Mouse (Mus musculus): ENCODE measurements around the gene Gm3417.
A peak's percentile ranks its signal among the peaks of the same experiment; 100 is the strongest.
"Not testable (repeated sequence)": the region's sequence is repeated elsewhere in the genome, so short reads cannot be mapped to it uniquely, and the experiment has no call there.

Gm3417 gene

DNA sequence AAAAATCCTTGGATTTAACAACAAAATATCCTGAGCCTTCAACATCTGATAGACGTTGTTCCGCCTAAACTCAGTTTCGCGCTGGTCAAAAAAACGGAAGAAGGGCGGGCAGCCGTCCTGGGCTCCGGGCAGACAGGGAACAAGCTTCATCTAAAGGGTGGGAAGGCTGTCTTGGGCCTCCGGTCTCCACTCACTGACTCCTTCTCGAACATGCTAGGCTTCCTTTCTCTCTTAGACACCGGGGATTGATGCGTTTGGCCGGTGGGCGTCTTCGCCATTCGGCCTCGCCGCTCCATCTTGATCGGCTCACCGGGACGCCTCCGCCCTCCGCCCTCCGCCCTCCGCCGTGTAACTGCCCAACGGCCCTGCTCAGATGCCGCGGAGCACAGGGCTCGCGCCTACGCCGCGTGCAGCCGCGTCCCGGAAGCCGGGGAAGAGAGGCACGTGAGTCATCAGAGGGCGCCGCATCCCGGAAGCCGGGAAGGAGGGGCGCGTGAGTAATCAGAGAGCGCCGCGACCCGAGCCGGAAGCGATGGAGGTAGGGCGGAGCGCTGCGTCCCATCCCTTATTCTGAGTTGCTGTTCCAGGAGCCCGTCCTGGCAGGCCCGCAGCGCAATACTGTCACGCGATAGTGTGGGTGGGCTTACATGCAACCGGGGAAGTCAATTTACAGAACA lies at the start of gene Gm3417, which contains the start of gene 9030025P20Rik:
Gene Gm3417 (minus strand): TSS at position 429 of the 677 bp plus-strand sequence.
Gene 9030025P20Rik (plus strand): TSS at position 107 of the 677 bp plus-strand sequence.
- DNase-seq (ENCODE audit: low spot score in 2 of 2): not testable (repeated sequence)

DNA sequence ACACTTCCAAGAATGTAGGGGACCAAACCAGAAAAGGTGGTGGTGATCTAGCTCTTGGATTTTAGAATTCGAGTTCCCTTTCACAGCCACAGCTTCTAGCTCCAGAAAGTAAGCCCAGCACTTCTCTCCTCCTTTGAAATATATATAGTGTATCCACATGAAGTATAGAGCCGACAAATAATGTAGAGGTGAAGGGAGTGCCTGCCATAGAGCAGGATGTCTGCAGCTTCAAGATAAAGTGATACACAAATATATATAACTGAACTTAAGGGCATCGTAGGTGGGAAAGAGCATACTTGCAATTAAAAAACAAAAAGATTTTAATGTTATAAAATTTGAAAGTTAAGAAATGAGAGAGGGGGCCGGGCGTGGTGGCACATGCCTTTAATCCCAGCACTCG lies 46.9 kb upstream of the Gm3417 start:
- not testable (repeated sequence) for DNase-seq (ENCODE audit: low spot score in 2 of 2)

DNA sequence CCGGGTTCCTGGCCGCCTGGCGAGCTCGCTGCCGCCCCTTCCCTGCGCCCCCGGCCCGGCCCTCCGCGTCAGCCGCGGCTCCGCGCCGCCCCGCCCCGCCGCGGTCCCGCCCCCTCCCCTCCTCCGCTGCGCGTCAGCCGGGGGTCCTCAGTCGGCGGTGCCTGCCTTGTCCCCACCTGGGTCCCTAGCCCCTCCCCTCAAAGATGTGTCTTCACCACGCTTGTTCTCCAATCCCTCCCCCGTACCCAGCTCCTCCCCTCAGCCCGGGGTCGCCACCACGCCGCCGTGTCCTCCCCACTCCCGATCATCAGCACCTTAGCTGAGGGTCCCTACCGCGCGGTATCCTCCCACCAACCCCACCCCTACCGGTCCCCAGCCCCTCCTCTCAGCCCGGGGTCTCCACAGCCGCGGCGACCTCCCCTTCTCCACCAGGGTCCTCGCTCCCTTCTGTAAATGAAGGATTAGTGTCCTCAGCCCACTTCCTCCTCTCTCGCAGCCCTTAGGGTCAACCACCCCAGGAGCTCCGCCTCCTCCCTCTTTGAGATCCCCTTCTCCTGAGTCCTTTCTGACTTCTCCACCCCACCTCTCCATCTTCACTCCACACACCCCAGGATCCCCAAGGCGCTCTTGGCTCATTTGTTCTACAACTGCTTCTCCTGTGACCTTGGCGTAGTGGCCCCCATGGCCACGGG lies 46.1 kb upstream of the Gm3417 start:
- DNase-seq (ENCODE audit: low spot score in 2 of 2): not testable (repeated sequence)

DNA sequence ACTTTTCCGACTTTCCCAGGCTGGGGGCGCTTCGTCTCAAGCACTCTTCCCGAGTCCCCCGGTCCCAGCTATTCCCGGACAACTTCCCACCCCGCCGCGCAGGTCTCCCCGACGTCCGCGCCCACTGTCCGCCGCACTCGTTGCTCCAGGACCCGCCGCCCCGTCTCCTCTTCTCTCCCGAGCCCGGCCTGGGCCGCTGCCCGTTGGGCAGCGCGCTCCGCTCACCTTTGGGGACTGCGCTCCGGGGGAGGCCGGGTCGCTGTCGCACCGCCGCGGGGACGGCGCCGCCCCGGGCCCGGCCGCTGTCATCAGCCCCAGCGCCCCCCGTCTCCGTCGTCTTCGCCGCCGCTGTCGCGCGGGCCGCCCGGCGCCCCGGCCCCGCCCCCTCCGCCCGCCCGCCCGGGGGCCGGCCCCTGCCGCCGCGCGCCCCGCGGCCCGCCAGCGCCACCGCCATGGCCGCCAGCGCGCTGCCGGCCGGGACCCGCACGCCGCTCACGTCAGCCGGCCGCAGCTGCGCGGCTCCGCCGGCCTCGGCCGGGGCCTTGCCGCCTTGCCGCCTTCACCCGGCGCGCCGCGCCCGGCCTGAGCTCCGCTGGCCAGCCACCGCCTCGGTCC lies 45.4 kb upstream of the Gm3417 start:
- not testable (repeated sequence) for DNase-seq (ENCODE audit: low spot score in 2 of 2)

DNA sequence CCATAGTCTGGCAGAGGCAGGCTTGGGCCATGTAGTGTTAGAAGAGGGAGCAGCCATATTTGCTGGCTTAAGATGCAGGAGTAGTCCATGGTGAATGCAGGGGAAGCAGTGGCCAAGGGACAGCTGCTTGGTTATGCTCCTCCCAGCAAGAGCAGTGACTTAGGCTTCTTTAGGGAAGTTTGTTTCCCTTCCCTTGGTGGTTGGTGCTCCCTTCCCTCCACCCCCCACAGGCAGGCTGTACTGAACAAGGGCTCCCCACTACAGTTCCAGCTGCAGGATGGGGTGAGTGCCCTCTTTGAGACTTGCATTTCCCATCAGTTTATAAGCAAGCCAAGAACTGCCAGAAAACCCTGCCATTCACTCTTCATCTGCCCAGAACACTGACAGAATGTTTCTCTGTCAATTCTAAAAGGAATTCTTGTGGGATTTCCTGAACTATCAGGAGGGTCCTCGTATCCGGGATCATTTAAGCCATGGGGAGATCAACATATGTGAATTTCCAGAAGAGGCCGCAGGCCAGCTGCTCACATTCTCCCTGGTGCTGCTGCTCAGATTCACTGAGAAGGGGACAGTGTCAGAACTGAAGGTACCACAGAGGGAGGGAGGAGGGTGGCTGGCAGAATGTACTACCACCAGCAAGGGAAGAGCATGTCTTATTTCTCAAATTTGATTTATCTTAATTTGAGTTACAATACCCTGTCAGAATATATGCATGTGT lies 43.1 kb upstream of the Gm3417 start:
- peak in 1 of 2 experiments; percentile 33 for DNase-seq (ENCODE audit: low spot score in 2 of 2)

DNA sequence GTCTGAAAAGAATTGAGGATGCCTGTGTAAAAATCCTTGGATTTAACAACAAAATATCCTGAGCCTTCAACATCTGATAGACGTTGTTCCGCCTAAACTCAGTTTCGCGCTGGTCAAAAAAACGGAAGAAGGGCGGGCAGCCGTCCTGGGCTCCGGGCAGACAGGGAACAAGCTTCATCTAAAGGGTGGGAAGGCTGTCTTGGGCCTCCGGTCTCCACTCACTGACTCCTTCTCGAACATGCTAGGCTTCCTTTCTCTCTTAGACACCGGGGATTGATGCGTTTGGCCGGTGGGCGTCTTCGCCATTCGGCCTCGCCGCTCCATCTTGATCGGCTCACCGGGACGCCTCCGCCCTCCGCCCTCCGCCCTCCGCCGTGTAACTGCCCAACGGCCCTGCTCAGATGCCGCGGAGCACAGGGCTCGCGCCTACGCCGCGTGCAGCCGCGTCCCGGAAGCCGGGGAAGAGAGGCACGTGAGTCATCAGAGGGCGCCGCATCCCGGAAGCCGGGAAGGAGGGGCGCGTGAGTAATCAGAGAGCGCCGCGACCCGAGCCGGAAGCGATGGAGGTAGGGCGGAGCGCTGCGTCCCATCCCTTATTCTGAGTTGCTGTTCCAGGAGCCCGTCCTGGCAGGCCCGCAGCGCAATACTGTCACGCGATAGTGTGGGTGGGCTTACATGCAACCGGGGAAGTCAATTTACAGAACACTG lies 31.3 kb upstream of the Gm3417 start, which contains the start of gene Gm3435:
Gene Gm3435 (plus strand): TSS at position 471 of the 708 bp plus-strand sequence.
- not testable (repeated sequence) for DNase-seq (ENCODE audit: low spot score in 2 of 2)

DNA sequence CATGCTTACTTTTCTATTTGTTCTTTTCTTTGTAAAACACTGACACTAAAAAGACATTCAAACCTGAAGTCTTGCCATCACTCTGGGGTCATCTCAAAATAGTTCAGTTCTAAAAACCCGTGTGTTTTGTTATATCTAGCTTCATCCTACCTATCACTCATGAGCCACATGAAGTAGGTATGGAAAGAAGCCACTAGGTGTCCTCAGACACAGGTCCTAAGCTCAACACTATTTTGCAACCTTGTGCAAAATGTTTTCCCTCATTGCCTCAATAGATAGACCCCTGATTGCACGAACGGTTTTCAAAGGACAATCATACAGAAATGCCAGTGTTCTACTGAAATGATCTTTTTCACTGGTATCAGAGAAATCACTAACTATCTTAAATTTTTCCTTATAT lies 30.5 kb upstream of the Gm3417 start:
- not testable (repeated sequence) for DNase-seq (ENCODE audit: low spot score in 2 of 2)

DNA sequence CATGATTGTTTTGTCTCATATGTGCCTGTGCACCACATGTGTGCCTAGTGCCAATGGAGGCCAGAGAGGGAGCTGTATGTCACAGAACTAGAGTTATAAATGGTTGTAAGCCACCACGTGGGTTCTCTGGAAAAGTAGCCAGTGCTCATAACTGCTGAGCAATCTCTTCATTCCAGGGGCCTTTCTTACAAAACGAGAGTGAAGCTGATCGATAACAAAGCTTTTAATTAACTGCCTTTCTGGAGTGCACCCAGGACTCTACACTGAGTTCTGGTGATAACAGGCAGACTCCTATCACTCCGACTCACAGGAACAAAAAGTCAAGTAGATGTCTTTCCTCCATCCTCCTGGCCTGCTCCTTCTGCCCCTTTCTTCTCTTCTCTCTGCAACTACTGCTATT lies 21.5 kb upstream of the Gm3417 start:
- DNase-seq (ENCODE audit: low spot score in 2 of 2): not testable (repeated sequence)

DNA sequence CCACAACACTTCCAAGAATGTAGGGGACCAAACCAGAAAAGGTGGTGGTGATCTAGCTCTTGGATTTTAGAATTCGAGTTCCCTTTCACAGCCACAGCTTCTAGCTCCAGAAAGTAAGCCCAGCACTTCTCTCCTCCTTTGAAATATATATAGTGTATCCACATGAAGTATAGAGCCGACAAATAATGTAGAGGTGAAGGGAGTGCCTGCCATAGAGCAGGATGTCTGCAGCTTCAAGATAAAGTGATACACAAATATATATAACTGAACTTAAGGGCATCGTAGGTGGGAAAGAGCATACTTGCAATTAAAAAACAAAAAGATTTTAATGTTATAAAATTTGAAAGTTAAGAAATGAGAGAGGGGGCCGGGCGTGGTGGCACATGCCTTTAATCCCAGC lies 15.6 kb upstream of the Gm3417 start:
- not testable (repeated sequence) for DNase-seq (ENCODE audit: low spot score in 2 of 2)

DNA sequence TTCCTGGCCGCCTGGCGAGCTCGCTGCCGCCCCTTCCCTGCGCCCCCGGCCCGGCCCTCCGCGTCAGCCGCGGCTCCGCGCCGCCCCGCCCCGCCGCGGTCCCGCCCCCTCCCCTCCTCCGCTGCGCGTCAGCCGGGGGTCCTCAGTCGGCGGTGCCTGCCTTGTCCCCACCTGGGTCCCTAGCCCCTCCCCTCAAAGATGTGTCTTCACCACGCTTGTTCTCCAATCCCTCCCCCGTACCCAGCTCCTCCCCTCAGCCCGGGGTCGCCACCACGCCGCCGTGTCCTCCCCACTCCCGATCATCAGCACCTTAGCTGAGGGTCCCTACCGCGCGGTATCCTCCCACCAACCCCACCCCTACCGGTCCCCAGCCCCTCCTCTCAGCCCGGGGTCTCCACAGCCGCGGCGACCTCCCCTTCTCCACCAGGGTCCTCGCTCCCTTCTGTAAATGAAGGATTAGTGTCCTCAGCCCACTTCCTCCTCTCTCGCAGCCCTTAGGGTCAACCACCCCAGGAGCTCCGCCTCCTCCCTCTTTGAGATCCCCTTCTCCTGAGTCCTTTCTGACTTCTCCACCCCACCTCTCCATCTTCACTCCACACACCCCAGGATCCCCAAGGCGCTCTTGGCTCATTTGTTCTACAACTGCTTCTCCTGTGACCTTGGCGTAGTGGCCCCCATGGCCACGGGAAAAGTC lies 14.7 kb upstream of the Gm3417 start:
- not testable (repeated sequence) for DNase-seq (ENCODE audit: low spot score in 2 of 2)

DNA sequence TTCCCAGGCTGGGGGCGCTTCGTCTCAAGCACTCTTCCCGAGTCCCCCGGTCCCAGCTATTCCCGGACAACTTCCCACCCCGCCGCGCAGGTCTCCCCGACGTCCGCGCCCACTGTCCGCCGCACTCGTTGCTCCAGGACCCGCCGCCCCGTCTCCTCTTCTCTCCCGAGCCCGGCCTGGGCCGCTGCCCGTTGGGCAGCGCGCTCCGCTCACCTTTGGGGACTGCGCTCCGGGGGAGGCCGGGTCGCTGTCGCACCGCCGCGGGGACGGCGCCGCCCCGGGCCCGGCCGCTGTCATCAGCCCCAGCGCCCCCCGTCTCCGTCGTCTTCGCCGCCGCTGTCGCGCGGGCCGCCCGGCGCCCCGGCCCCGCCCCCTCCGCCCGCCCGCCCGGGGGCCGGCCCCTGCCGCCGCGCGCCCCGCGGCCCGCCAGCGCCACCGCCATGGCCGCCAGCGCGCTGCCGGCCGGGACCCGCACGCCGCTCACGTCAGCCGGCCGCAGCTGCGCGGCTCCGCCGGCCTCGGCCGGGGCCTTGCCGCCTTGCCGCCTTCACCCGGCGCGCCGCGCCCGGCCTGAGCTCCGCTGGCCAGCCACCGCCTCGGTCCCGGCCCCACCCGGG lies 14.0 kb upstream of the Gm3417 start:
- DNase-seq (ENCODE audit: low spot score in 2 of 2): not testable (repeated sequence)

DNA sequence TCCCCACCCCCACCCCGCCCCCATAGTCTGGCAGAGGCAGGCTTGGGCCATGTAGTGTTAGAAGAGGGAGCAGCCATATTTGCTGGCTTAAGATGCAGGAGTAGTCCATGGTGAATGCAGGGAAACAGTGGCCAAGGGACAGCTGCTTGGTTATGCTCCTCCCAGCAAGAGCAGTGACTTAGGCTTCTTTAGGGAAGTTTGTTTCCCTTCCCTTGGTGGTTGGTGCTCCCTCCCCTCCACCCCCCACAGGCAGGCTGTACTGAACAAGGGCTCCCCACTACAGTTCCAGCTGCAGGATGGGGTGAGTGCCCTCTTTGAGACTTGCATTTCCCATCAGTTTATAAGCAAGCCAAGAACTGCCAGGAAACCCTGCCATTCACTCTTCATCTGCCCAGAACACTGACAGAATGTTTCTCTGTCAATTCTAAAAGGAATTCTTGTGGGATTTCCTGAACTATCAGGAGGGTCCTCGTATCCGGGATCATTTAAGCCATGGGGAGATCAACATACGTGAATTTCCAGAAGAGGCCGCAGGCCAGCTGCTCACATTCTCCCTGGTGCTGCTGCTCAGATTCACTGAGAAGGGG lies 11.6 kb upstream of the Gm3417 start:
- DNase-seq (ENCODE audit: low spot score in 2 of 2): not testable (repeated sequence)

DNA sequence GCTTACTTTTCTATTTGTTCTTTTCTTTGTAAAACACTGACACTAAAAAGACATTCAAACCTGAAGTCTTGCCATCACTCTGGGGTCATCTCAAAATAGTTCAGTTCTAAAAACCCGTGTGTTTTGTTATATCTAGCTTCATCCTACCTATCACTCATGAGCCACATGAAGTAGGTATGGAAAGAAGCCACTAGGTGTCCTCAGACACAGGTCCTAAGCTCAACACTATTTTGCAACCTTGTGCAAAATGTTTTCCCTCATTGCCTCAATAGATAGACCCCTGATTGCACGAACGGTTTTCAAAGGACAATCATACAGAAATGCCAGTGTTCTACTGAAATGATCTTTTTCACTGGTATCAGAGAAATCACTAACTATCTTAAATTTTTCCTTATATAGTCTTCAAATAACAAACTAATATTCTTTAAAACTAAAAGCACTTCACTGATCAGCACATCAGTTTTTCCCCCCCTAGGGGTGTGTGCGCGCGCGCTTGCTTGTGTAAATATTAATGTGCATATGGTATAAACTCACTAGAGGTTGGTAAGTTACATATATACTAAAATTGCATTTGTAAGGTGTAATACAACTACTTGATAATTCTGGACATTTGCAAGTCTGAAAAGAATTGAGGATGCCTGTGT lies 750 bp downstream of the Gm3417 start:
- not testable (repeated sequence) for DNase-seq (ENCODE audit: low spot score in 2 of 2)

DNA sequence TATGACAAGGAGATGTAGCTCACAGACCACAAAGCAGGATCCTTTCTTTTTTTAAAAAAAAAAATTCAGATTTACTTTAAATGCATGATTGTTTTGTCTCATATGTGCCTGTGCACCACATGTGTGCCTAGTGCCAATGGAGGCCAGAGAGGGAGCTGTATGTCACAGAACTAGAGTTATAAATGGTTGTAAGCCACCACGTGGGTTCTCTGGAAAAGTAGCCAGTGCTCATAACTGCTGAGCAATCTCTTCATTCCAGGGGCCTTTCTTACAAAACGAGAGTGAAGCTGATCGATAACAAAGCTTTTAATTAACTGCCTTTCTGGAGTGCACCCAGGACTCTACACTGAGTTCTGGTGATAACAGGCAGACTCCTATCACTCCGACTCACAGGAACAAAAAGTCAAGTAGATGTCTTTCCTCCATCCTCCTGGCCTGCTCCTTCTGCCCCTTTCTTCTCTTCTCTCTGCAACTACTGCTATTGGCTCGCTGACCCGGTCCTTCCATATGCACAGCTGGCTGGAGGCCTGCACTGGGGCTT lies 10.1 kb downstream of the Gm3417 start:
- not testable (repeated sequence) for DNase-seq (ENCODE audit: low spot score in 2 of 2)

DNA sequence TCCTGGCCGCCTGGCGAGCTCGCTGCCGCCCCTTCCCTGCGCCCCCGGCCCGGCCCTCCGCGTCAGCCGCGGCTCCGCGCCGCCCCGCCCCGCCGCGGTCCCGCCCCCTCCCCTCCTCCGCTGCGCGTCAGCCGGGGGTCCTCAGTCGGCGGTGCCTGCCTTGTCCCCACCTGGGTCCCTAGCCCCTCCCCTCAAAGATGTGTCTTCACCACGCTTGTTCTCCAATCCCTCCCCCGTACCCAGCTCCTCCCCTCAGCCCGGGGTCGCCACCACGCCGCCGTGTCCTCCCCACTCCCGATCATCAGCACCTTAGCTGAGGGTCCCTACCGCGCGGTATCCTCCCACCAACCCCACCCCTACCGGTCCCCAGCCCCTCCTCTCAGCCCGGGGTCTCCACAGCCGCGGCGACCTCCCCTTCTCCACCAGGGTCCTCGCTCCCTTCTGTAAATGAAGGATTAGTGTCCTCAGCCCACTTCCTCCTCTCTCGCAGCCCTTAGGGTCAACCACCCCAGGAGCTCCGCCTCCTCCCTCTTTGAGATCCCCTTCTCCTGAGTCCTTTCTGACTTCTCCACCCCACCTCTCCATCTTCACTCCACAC lies 16.9 kb downstream of the Gm3417 start:
- DNase-seq (ENCODE audit: low spot score in 2 of 2): not testable (repeated sequence)

DNA sequence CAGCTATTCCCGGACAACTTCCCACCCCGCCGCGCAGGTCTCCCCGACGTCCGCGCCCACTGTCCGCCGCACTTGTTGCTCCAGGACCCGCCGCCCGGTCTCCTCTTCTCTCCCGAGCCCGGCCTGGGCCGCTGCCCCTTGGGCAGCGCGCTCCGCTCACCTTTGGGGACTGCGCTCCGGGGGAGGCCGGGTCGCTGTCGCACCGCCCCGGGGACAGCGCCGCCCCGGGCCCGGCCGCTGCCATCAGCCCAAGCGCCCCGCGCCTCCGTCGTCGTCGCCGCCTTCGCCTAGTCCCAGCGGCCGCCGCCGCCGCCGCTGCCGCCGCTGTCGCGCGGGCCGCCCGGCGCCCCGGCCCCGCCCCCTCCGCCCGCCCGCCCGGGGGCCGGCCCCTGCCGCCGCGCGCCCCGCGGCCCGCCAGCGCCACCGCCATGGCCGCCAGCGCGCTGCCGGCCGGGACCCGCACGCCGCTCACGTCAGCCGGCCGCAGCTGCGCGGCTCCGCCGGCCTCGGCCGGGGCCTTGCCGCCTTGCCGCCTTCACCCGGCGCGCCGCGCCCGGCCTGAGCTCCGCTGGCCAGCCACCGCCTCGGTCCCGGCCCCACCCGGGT lies 17.5 kb downstream of the Gm3417 start, which contains the start of gene Phf10:
Gene Phf10 (minus strand): TSS at position 323 of the 606 bp plus-strand sequence.
- peak; percentile 24 to 37 for DNase-seq (ENCODE audit: low spot score in 2 of 2)

DNA sequence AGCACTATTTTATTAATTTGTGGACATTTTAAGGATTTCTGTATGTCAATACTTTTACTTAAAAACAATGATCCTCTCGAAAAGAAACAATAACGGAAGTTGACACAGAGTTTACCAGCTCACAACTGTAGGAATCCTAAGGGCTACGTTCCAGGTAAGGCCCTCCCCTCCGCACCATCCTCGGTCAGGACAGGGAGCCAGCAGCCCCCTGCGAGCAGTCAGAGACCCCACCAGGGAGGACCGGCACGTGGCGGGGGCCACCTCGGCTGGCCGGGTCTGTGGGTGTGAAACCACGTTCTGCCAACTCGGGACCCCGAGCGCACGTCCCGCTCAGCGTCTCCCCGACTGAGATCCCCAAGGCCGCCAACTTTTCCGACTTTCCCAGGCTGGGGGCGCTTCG lies 18.1 kb downstream of the Gm3417 start:
- DNase-seq (ENCODE audit: low spot score in 2 of 2): no peak

DNA sequence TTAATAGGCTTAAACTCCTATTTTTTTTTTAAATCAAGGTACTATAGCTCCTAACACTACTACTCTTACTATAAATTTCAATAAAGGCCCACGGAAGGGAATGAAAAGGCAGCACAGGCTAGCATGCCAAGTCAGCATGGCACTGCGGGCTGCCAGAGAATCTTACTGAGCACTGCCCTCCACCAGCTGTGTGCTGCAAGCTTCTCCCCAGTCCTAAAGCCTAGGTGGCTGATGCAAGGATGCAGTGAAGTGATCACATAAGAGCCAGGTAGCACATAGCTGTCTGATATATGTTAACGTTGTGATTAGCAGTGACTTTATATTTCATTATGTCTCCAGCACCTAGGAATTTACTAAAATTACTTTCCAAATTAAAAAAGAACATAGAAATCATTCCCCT lies 18.6 kb downstream of the Gm3417 start:
- DNase-seq (ENCODE audit: low spot score in 2 of 2): no peak

All from urinary bladder, postnatal 36 days (tissue).